Mouse (Mus musculus) embryonic facial prominence, embryonic 12.5 days (tissue): ENCODE data around the gene Kcna10. TPM values are rescaled to one million over a fixed set of nuclear protein-coding genes. Genes with fewer than 3 reads are reported as not detected.

ENCODE experiments used
- ATAC-seq: fragments of 200-750 bp; cut with Nextera tagmentation; 2 replicates; pipeline ENCODE4 v1.8.0; 2017; ENCODE audit not compliant: insufficient number of reproducible peaks, insufficient read depth, low FRiP score, low TSS enrichment
- H3K27ac ChIP-seq: fragments of 300-500 bp; sonication (generic); 2 replicates; pipeline ENCODE4 v1.5.1; 2016; ENCODE audit warnings: mild to moderate bottlenecking
- H3K27me3 ChIP-seq: fragments of 300-500 bp; sonication (generic); 2 replicates; pipeline ENCODE4 v1.6.1; 2016; ENCODE audit warnings: mild to moderate bottlenecking, moderate library complexity
- H3K36me3 ChIP-seq: fragments of 300-500 bp; sonication (generic); 2 replicates; pipeline ENCODE4 v1.6.1; 2016; ENCODE audit warnings: mild to moderate bottlenecking
- H3K4me1 ChIP-seq: fragments of 300-500 bp; sonication (generic); 2 replicates; pipeline ENCODE4 v1.6.1; 2016
- H3K4me2 ChIP-seq: fragments of 300-500 bp; sonication (generic); replicated peaks from 2 replicates; pipeline ENCODE4 v1.6.1; 2016; ENCODE audit warnings: mild to moderate bottlenecking, moderate library complexity
- H3K4me3 ChIP-seq: fragments of 300-500 bp; sonication (generic); 2 replicates; pipeline ENCODE4 v1.5.1; 2016; ENCODE audit warnings: mild to moderate bottlenecking
- H3K9ac ChIP-seq: fragments of 300-500 bp; sonication (generic); 2 replicates; pipeline ENCODE4 v1.6.1; 2016; ENCODE audit warnings: mild to moderate bottlenecking, moderate library complexity
- H3K9me3 ChIP-seq: fragments of 300-500 bp; sonication (generic); 2 replicates; pipeline ENCODE4 v1.6.1; 2016; ENCODE audit warnings: mild to moderate bottlenecking, moderate library complexity
- WGBS: fragments of 180-500 bp; shearing (Covaris S2); methylation state at CpG from one replicate; pipeline ENCODE4 v1.1.7; 2016; 5-methylcytosine and 5-hydroxymethylcytosine counted together
- polyA plus RNA-seq: library from polyadenylated mRNA; unstranded; fragments of >200 nt; fragmentation: Nextera tagmentation; extraction: Ambion mirVana; gene quantifications from 2 replicates; pipeline ENCODE4 v1.2.1, GENCODE M21; 2016

Gene Kcna10
- polyA plus RNA-seq: not detected in 2 replicates

DNA sequence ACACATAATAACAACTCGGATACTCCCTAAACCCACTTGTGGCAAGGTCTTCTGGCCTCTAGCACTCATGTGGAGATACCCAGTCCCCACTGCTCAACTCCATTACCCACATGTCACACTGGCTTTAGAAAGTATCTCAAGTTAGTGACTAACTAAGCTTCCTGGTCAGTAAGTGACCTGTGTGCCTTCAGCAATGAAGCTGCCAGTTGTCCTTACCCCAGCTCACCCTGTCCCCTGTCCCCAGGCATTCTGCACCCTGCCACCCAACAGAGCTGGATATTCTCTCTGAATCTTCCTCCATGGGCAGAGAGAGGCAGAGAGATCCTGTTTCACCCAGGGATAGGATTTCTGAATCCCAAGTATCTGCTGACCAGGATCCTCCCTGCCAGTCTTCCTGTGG lies at the start of gene Kcna10:
TSS of gene Kcna10 (plus strand) at position 301 of the 400 bp plus-strand sequence.
- Histone ChIP-seq H3K27me3 (no peaks in the 10 kb centered on the region), H3K4me3 (no peak within 1 kb of the TSS), H3K4me1 (no peaks in the 10 kb centered on the region), H3K9me3 (no peaks in the 10 kb centered on the region), H3K27ac (no peak within 1 kb of the TSS), H3K36me3 (no peaks in the 10 kb centered on the region), H3K9ac (no peak within 1 kb of the TSS), H3K4me2 (no peak within 1 kb of the TSS)
- ATAC-seq: no peak
- WGBS: 70% methylated on average over 1 of the region's 1 CpGs

DNA sequence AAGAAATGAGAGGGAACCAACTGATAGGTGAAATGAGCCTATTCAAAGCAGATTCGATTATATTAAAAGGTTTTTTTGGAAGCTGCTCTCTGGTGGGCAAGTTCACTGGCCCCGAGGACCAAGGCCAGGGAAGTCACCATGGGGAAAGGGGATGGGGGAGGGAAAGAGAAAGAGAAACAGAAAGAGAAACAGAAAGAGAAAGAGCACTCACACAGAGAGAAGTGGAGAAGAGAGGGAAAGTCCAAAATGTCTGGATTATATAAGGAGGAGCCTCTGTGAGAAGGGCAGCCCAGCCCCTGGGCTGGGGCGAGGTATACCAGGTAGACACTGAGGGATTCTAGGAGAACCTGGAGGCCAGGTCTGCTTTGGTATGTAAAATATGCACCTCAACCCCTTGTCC lies 48.4 kb upstream of the Kcna10 start:
- Histone ChIP-seq H3K9me3 (no peaks in the 10 kb centered on the region), H3K27me3 (no peaks in the 10 kb centered on the region), H3K27ac (no peak overlapping the region), H3K4me3 (no peak overlapping the region), H3K4me1 (no peaks in the 10 kb centered on the region), H3K36me3 (no peaks in the 10 kb centered on the region), H3K4me2 (no peak overlapping the region), H3K9ac (no peak overlapping the region)
- 66% methylated on average over 3 of the region's 3 CpGs for WGBS
- ATAC-seq: no peak

DNA sequence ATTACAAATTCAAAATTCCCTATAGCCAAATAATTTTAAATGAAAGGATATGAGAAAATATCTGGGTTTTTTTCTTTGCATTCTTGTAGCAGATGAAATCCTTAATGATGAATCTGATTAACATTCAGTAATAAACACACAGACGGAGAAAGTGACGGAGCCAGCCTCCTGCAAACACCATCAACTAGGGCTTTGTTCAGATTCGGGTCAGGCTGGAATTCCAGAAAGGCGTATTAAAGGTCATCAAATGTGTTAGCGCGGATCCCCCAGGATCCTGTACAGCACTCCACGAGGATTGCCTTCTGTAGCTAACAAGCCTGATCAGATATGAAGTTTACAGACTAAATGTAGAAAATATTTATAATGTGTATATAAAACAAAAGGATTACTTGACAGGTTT lies 35.7 kb upstream of the Kcna10 start:
- H3K9ac ChIP-seq: no peak overlapping the region
- no peaks in the 10 kb centered on the region for H3K27me3 ChIP-seq
- no peak for ATAC-seq
- no peak overlapping the region for H3K4me2 ChIP-seq
- no peak overlapping the region for H3K27ac ChIP-seq
- no peaks in the 10 kb centered on the region for H3K36me3 ChIP-seq
- WGBS: 74% methylated on average over 7 of the region's 7 CpGs
- H3K4me1 ChIP-seq: no peaks in the 10 kb centered on the region
- H3K9me3 ChIP-seq: no peaks in the 10 kb centered on the region
- no peak overlapping the region for H3K4me3 ChIP-seq

DNA sequence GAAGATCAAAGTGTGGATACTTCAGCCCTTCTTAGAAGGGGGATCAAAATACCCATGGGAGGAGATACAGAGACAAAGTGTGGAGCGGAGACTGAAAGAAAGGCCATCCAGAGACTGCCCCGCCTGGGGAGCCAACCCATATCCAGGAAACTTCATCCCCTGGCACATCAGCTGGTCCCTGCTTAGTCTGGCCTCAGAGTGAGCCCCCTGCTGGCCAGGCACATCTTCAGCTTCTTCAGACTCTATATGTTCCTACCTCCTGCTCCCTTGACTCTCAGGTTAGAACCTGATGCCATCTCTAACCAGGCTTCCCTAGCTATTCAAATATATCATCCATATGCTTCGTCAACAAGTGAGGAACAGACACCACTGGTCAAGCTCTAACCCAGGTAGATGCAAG lies 33.9 kb upstream of the Kcna10 start:
- WGBS: 59% methylated on average over 3 of the region's 3 CpGs
- Histone ChIP-seq H3K36me3 (no peaks in the 10 kb centered on the region), H3K4me1 (no peaks in the 10 kb centered on the region), H3K4me2 (no peak overlapping the region), H3K4me3 (no peak overlapping the region), H3K27me3 (no peaks in the 10 kb centered on the region), H3K27ac (no peak overlapping the region), H3K9ac (no peak overlapping the region), H3K9me3 (no peaks in the 10 kb centered on the region)
- ATAC-seq: no peak

DNA sequence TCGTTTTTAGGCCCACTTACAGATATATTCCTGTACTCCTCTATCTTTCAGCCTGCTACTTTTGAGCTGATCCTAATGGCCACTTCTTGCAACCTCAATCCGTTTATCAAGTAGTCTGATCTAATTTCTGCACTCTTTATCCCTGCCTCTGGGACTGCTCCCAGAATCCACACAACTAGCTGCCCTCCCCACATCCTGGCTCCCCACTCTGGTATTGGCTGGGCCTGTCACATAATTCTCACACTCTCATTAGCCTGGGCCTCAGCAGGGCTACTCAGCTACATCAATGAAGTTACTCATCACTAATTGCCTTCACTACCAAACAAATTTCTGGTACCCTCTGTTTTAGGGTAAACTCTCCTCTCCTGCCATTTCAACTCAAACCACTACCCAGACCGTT lies 32.4 kb upstream of the Kcna10 start:
- Histone ChIP-seq H3K27me3 (no peaks in the 10 kb centered on the region), H3K9ac (no peak overlapping the region), H3K4me3 (no peak overlapping the region), H3K27ac (no peak overlapping the region), H3K4me2 (no peak overlapping the region), H3K9me3 (no peaks in the 10 kb centered on the region), H3K36me3 (no peaks in the 10 kb centered on the region), H3K4me1 (no peaks in the 10 kb centered on the region)
- no peak for ATAC-seq
- WGBS: 46% methylated on average over 3 of the region's 3 CpGs

DNA sequence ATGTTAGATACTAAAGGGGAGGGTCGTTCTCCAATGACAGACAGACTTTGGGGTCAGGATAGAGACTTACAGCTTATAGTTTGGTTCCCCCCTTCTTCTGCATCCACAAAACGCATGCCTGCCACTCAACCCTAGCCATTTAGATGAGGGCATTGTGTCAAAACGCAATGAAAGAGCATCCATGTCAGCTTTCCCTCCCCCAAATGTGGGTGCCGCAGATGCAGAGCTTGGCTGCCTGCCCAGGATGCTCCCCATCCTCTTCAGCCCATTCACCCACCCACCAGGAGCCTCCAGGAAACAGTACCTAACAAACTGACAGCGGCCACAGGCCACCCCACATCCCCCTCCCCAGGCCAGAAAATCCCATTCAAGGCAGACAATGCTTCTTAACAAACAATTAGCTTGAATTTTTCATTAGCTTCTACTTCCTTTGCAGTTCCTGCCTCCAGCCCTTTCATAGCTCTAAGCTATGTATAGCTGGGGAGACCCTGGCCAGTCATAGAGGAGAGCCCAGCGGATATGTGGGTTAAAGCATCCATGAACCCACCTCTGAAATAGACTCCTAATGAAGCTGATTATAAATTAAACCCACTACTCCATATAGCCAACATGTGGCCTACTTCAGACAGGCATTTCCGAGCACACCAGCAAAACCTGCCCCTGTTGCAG lies 31.9 kb upstream of the Kcna10 start:
- H3K27me3 ChIP-seq: no peaks in the 10 kb centered on the region
- H3K9ac ChIP-seq: no peak overlapping the region
- no peak for ATAC-seq
- WGBS: 56% methylated on average over 7 of the region's 7 CpGs
- H3K36me3 ChIP-seq: no peaks in the 10 kb centered on the region
- H3K4me1 ChIP-seq: no peaks in the 10 kb centered on the region
- no peak overlapping the region for H3K4me3 ChIP-seq
- no peaks in the 10 kb centered on the region for H3K9me3 ChIP-seq
- H3K4me2 ChIP-seq: no peak overlapping the region
- no peak overlapping the region for H3K27ac ChIP-seq

DNA sequence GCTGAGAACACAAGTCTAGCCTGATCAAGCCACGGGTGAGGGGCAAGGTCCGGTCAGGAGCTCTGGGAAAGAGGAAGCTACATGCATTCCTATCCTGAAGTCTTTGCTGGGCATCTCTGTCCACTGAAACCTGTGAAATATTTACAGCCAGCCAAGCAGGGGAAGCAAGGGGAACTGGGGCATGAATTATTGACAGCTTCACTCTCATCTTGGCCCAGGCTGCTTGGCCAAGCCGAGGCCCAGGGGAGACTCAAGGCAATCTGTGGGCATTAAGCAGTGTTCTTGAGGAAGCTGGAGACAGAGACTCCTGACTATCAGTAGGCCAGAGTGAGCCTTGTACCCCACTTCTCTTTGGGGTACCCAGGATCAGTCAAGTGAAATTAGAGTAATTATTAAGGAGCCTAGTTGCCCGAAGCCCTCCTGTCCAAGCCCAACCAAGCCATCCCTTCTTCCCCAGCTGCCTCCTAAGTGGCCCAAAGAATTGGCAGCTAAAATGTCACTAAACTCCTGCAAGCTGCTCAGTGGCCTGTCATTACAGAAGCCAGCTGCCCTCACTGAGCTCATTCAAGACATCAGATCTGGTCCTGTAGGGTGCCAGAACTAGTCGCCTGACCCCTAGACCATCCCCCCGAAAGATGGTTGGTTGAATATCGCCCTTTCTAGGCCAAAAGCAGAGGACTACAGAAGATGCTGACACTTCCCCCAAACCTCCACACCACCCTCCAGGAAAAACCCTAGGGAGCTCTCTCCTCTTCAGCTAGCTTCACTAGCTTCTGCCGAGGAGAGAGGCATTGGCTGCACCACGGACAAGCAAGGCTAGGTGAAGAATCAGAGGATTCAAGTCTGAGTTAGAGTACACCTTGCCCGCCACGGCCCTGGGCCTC lies 28.8 kb upstream of the Kcna10 start:
- H3K9me3 ChIP-seq: no peaks in the 10 kb centered on the region
- 84% methylated on average over 11 of the region's 11 CpGs for WGBS
- H3K4me3 ChIP-seq: no peak overlapping the region
- H3K27ac ChIP-seq: no peak overlapping the region
- no peak overlapping the region for H3K9ac ChIP-seq
- H3K27me3 ChIP-seq: 0 out of 2 replicates have a peak, but pooled peaks cover 5% of the 10 kb centered on the region
- H3K36me3 ChIP-seq: no peaks in the 10 kb centered on the region
- H3K4me1 ChIP-seq: no peaks in the 10 kb centered on the region
- no peak overlapping the region for H3K4me2 ChIP-seq
- no peak for ATAC-seq

DNA sequence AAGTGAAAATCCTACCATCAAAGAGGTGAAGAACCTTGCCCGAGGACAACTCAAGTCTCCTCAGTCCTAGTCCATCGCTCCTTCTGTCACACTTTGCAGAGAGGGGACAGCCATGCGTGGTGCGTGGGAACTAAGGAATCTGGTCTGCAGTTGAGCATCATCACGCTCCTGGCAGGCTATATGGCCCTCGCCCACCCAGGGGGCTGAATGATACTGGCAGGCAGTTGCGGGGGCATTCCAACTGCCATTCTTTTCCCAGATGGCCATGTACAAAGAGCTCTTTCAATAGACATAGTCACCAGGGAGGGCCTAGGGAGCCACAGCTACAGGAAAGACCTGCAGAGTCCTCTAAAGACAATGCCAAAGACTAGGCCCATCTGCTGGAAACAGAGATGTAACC lies 24.0 kb upstream of the Kcna10 start:
- Histone ChIP-seq H3K4me3 (no peak overlapping the region), H3K27me3 (peaks cover 21% of the 10 kb centered on the region; the same call in 1 of the 2 replicates), H3K4me1 (no peaks in the 10 kb centered on the region), H3K9me3 (no peaks in the 10 kb centered on the region), H3K27ac (no peak overlapping the region), H3K4me2 (no peak overlapping the region), H3K9ac (no peak overlapping the region), H3K36me3 (no peaks in the 10 kb centered on the region)
- ATAC-seq: no peak
- 90% methylated on average over 7 of the region's 7 CpGs for WGBS

DNA sequence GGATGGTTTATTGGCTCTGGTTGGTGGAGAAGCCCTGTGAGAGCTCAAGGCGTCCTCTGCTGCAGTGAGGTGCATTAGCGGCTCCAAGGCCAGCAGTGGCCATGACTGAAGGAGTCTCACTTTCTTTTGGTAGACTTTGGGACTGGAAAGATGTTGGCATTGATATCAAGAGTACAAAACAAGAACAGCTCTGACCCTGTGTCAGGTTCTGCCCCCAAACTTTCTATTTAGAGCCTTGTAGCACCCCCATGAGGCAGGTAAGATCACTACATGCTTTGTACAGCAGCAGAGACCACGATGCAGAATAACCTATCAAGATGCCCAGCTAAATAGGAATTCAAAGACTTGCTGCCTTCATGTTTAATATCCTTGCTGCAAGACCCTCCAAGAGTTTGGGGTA lies 23.4 kb upstream of the Kcna10 start:
- no peak for ATAC-seq
- WGBS: 58% methylated on average over 3 of the region's 3 CpGs

DNA sequence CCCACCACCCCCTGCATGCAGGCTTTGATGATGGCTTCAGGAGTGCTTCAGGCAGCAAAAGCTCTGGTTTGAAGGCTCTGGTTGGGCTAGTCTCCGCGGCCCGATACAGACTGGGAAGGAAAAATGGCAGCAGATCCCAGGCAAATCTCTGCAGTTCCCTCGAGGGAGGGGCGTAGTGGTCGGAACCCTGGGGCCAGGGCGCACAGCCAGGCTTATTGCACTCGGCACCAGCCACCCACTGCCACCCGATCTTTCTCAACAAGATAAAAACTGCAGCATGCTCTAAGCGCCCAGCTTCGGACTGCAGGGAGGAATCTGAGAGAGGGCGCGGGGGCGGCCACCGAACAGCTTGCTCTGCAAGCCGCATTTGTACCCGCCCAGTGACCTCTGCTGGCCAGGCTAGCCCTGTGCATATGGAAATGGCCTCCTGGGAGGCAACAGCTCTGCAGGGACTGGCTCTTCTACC lies 23.0 kb upstream of the Kcna10 start:
- Histone ChIP-seq H3K27me3 (peaks cover 21% of the 10 kb centered on the region; the same call in 1 of the 2 replicates), H3K4me2 (peak overlapping the region; percentile 35), H3K4me3 (peak overlapping the region; percentile 11; the same call in 1 of the 2 replicates), H3K9me3 (no peaks in the 10 kb centered on the region), H3K4me1 (no peaks in the 10 kb centered on the region), H3K9ac (no peak overlapping the region), H3K27ac (no peak overlapping the region), H3K36me3 (no peaks in the 10 kb centered on the region)
- WGBS: 2% methylated on average over 17 of the region's 17 CpGs
- ATAC-seq: no peak

More for the DNA sequence above, 23.4 kb upstream of the Kcna10 start:
- H3K27me3 ChIP-seq: peaks cover 21% of the 10 kb centered on the region; the same call in 1 of the 2 replicates
- H3K4me3 ChIP-seq: no peak overlapping the region
- H3K4me1 ChIP-seq: no peaks in the 10 kb centered on the region
- H3K4me2 ChIP-seq: peak overlapping the region; percentile 35
- H3K9me3 ChIP-seq: no peaks in the 10 kb centered on the region
- no peak overlapping the region for H3K27ac ChIP-seq
- no peaks in the 10 kb centered on the region for H3K36me3 ChIP-seq
- no peak overlapping the region for H3K9ac ChIP-seq

DNA sequence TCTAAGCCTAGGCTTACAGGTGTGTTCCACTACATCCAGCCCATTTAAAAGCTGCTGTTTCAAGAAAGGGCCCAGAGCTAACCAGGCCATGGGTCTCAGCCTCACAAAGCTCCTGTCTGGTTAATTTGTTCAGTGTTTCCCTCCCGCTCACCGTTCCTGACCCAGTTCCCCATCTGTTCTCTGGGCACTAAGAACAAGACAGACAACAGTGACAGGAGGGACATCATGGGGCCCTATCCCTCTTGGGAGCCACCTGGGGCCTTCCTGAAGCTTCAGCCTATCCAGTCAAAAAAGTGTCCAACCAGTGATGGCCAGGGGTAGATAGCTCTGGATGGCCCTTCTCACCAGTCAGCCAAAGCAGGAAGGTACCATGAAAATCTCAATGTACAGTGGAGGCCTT lies 20.1 kb upstream of the Kcna10 start:
- H3K36me3 ChIP-seq: no peaks in the 10 kb centered on the region
- H3K4me3 ChIP-seq: no peak overlapping the region
- no peaks in the 10 kb centered on the region for H3K9me3 ChIP-seq
- no peak for ATAC-seq
- no peak overlapping the region for H3K9ac ChIP-seq
- H3K4me2 ChIP-seq: no peak overlapping the region
- H3K27me3 ChIP-seq: peaks cover 25% of the 10 kb centered on the region; the same call in 1 of the 2 replicates
- 76% methylated on average over 2 of the region's 2 CpGs for WGBS
- no peaks in the 10 kb centered on the region for H3K4me1 ChIP-seq
- H3K27ac ChIP-seq: no peak overlapping the region

DNA sequence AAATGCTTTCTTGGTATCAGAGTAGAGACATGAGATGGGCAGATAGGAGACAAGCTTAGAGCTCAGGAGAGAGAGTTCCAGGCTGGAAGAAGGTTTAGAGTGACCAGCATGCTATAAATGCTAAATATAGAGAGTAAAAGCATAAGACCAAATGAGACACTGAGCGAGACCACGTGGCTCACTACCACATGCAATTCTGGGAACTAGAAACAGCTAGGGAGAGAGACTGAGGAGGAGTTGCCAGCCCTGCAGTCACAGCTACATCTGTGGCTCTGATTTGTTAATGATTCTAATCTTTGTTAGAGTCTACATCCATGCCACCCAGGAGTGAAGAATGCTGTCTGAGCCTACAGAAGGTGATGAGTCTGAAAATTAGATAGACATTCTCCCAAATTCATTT lies 13.3 kb upstream of the Kcna10 start:
- H3K4me1 ChIP-seq: no peaks in the 10 kb centered on the region
- no peaks in the 10 kb centered on the region for H3K36me3 ChIP-seq
- no peak for ATAC-seq
- 65% methylated on average over 2 of the region's 2 CpGs for WGBS
- H3K27me3 ChIP-seq: 0 out of 2 replicates have a peak, but pooled peaks cover 4% of the 10 kb centered on the region
- no peak overlapping the region for H3K4me2 ChIP-seq
- no peaks in the 10 kb centered on the region for H3K9me3 ChIP-seq
- no peak overlapping the region for H3K4me3 ChIP-seq
- no peak overlapping the region for H3K27ac ChIP-seq
- H3K9ac ChIP-seq: no peak overlapping the region
